12 mouse cellular contexts compared by ENCODE assay signal in the genomic region with DNA sequence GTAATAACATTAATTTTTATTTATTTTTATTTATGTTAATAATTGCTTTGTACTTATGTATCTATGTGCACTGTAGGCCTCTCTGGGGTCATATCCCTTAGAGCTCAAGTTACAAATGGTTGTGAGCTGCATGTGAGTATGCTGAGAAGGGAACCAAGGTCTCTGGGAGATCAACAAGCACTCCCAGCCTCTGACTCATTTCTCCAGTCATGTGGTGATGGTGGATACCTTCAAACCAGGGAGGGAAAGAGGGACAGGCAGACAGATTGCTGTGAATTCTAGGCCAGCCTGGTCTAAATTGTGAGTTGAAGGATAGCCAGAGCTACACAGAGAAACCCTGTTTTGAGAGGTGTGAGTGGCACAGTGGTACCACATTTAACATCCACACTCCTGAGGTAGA. TPM values are rescaled to one million over a fixed set of nuclear protein-coding genes. Genes with fewer than 3 reads are reported as not detected.
"Had no signal": no experiment of that assay in that cellular context is flagged by ENCODE, and none has a peak within 500 bp of the region (broad histone marks: within the 10 kb centered on the region; RNA-seq: fewer than 3 reads in every experiment).

No protein-coding gene starts in this region.

- DNase-seq: kidney, postnatal 14 days; kidney, postnatal 4 days; liver; lung, adult 18-20 months; lung, postnatal 10 days; lung, postnatal 36 days; right cerebral cortex, postnatal 4 days; thymus, adult 2 months; thymus, postnatal 14 days; thymus, postnatal 4 days had no signal

RNA-seq across cellular contexts. Expression of gene Fzd9, which starts 30.1 kb away (rescaled TPM):
- total RNA-seq: monocyte, adult 5-6 weeks; neutrophil, adult 5-6 weeks had no signal
